Mouse (Mus musculus) C3H10T1/2 (cell line): ENCODE measurements around the gene Sp1. TPM values are rescaled to one million over a fixed set of nuclear protein-coding genes. Genes with fewer than 3 reads are reported as not detected.

Experiments
- polyA plus RNA-seq, 2 experiments: library from polyadenylated mRNA; unstranded; fragments of >200 nt; fragmentation: generic; extraction: Trizol; gene quantifications; one replicate each; pipeline ENCODE4 v1.2.1; 2012; ENCODE audit warnings: missing spikeins in 2 of 2

Sp1 gene
- 10 to 100 TPM in 1 of 2 experiments, 1 to 10 TPM in 1; 1.2 to 10.6 TPM for polyA plus RNA-seq

DNA sequence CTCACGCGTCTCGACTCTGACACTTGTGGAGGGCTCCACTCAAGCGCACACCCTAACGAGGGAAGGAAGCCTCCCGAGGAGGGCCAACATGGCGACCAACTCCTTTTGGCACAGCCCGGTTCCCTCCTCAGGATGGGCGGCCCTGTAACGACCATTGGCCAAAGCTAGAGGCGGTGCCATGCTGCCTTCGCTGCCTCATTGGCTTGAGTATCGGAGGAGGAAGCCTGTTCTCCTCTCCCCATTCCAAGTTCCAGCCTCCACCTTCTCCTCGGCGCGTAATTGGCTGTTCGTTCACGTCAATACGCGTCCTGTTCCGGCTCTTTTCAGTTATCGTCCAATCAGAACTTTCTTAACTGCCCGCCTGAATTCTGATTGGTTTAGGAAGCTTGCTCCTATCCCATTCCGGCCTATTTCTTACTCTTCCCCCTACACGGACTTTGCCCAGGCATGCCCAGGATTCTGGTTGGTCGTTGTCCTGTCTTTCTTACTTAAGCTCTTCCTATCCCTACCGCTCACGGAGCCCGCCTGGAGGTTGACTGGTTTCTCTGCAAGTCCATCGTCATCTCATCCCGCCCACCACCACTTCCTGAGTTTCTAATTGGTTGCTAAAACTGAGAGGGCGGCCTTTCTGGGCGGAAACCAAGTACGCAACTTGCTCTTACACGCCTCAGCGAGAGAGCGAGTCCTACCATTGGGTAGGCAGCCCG is at the start of gene Sp1:
Sp1 (plus strand) TSS at position 655 of the 707 bp plus-strand sequence.

DNA sequence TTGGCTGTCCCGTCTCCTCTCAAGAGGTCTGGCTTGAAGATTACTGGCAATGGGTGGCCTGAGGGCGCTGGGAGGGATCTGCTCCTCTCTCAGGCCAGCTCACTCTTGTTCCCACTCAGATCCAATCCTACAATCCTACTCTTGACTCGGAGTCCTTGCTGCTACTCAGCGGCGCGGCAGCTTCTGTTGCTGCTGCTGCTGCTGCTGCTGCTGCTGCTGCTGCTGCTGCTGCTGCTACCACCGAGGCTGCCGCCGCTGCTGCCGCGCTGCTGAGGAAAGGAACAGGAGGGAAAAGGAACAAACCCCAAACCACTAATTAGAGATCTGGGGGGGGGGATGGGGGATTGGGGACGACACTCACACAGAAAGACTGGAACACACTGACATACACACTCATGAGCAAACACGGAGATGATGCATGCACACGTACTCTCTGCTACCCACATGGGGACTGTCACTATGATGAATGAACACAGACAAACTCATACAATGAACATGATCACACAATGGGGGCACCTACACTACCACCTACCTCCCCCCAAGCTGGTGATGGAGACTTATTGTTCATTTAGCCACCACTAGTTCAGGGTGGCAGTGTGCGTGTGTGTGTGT is 39.1 kb upstream of the Sp1 start, which contains the start of gene Sp7:
Sp7 (minus strand) TSS at position 450 of the 612 bp plus-strand sequence.

DNA sequence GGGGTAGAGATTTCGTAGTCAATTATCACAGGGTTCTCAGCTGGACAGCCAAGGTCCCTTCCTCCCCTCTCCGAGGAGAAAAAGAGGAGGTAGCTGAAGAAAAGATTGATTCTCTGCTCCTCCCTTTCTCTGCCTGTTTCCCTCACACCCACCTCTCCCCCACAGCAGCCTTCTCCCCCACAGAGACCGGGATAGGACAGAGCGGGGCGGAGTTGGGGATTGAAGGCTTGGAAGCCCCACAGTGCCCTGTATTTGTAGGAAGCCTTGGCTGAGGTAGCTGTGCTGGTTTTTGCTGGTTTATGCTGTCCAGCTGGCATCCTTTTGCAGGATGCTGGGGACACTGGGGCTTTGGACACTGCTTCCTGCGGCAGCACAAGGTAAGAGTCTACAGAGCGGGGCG is 39.2 kb downstream of the Sp1 start, which contains the start of gene Amhr2:
Amhr2 (plus strand) TSS at position 222 of the 400 bp plus-strand sequence.

DNA sequence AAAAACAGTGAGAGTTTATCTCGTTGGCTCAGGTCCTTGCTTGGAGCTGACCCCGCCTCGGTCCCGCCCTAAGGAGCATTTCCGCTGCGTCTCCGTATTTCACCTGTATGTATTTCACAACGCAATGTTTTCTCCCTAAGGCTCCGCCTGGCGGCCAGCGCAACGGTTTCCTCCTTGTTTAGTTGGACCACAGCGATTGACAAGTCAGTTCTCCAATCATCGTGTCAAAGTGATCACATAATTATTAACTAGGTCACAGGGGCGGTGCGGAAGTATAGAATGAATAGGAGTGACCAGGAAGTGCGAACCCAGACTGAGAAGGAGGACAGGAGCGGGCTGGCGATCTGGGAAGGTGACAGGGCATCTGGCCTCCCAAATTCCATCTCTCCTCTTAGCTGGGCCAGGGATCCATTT is 53.0 kb downstream of the Sp1 start, which contains the start of gene Prr13:
Prr13 (plus strand) TSS at position 125 of the 414 bp plus-strand sequence.

DNA sequence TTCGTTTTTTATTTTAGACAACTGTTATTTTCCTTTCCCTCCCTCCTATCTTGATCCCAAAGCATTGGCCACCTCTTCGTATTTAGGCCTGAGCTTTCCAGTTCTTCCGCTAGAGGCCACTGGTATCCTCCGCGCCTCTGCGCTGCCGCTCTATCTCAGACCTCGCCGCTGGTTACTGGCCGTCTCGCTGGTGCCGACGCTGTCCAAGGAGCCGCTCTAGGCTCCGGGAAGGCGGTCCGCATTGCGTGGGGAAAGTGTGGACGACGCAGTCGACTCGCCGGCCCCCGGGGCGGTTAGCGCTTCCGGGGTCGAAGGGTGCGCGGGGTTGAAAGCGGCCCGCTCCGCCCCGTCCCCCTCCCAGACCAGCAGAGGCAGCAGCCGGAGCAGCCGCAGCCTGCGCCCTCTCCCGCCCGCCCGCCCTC is 64.3 kb downstream of the Sp1 start, which contains the start of gene Pcbp2:
Pcbp2 (plus strand) TSS at position 357 of the 422 bp plus-strand sequence.

Other genes with a start within 250 kb of the Sp1 start
- gene Zfp740, start 202.9 kb upstream of the Sp1 start, polyA plus RNA-seq: 10 to 100 TPM in 1 of 2 experiments, 1 to 10 TPM in 1; 9.8 to 56.6 TPM
- gene Csad, start 201.4 kb upstream of the Sp1 start, polyA plus RNA-seq: 100 to 1,000 TPM in 1 of 2 experiments, 10 to 100 TPM in 1; 22.5 to 249 TPM
- gene Itgb7, start 174.2 kb upstream of the Sp1 start, polyA plus RNA-seq: 100 to 1,000 TPM in 1 of 2 experiments, 1 to 10 TPM in 1; 4.6 to 133 TPM
- gene Rarg, start 148.6 kb upstream of the Sp1 start, polyA plus RNA-seq: 100 to 1,000 TPM; 110 to 187 TPM
- under 1 TPM in 1 of 2 experiments, not detected in 1; 0.11 TPM for gene Gm9918, start 135.6 kb upstream of the Sp1 start, polyA plus RNA-seq
- 100 to 1,000 TPM in 1 of 2 experiments, 10 to 100 TPM in 1; 92.5 to 106 TPM for gene Mfsd5, start 126.7 kb upstream of the Sp1 start, polyA plus RNA-seq
- gene Espl1, start 109.9 kb upstream of the Sp1 start, polyA plus RNA-seq: 10 to 100 TPM; 21.0 to 35.6 TPM
- gene Pfdn5, start 80.0 kb upstream of the Sp1 start, polyA plus RNA-seq: 100 to 1,000 TPM; 724 to 828 TPM
- gene Myg1, start 74.4 kb upstream of the Sp1 start, polyA plus RNA-seq: 100 to 1,000 TPM; 115 to 233 TPM
- 100 to 1,000 TPM in 1 of 2 experiments, 10 to 100 TPM in 1; 78.8 to 232 TPM for gene Aaas, start 55.4 kb upstream of the Sp1 start, polyA plus RNA-seq
- gene Sp7, start 39.0 kb upstream of the Sp1 start, polyA plus RNA-seq: under 1 TPM; 0.02 to 0.09 TPM
- gene Amhr2, start 39.2 kb downstream of the Sp1 start, polyA plus RNA-seq: under 1 TPM; 0.02 to 0.65 TPM
- 100 to 1,000 TPM; 159 to 189 TPM for gene Prr13, start 52.9 kb downstream of the Sp1 start, polyA plus RNA-seq
- gene Pcbp2, start 64.4 kb downstream of the Sp1 start, polyA plus RNA-seq: 1,000 to 10,000 TPM in 1 of 2 experiments, 100 to 1,000 TPM in 1; 559 to 1,162 TPM
- not detected for gene Gm10337, start 97.6 kb downstream of the Sp1 start, polyA plus RNA-seq
- gene Map3k12, start 110.9 kb downstream of the Sp1 start, polyA plus RNA-seq: 10 to 100 TPM in 1 of 2 experiments, 1 to 10 TPM in 1; 4.4 to 17.8 TPM
- gene Tarbp2, start 112.0 kb downstream of the Sp1 start, polyA plus RNA-seq: 100 to 1,000 TPM in 1 of 2 experiments, 10 to 100 TPM in 1; 49.0 to 127 TPM
- gene Npff, start 118.8 kb downstream of the Sp1 start, polyA plus RNA-seq: 1 to 10 TPM in 1 of 2 experiments, under 1 TPM in 1; 0.41 to 6.0 TPM
- under 1 TPM; 0.12 to 0.27 TPM for gene Gm28047, start 218.9 kb downstream of the Sp1 start, polyA plus RNA-seq
- 100 to 1,000 TPM in 1 of 2 experiments, 10 to 100 TPM in 1; 12.7 to 105 TPM for gene Atf7, start 219.3 kb downstream of the Sp1 start, polyA plus RNA-seq